Mouse (Mus musculus): ENCODE measurements around the gene Tsx. TPM values are rescaled to one million over a fixed set of nuclear protein-coding genes. Genes with fewer than 3 reads are reported as not detected.
"Not testable (repeated sequence)": the region's sequence is repeated elsewhere in the genome, so short reads cannot be mapped to it uniquely, and the experiment has no call there.

Tsx gene
- total and polyA plus RNA-seq, 2 experiments from 2014 or later = 0.52 TPM; not detected in 1

- no peak overlapping the region for H3K4me3 ChIP-seq (ENCODE audit: low read depth, low read length)
- H3K27ac ChIP-seq (ENCODE audit: low read depth, low read length) = no peak overlapping the region
- no peak overlapping the region for H3K4me2 ChIP-seq (ENCODE audit: low read depth)
- DNase-seq (peak; percentile 79), ATAC-seq (peak; percentile 73)
- H3K9ac ChIP-seq = no peak overlapping the region
- 15% methylated on average over 1 of the region's 1 CpGs for WGBS
- TF ChIP-seq CTCF (IDR thresholded peaks at IDR 0.05; ENCODE audit: low read depth) = peak; percentile 75
- no peaks in the 10 kb centered on the region for H3K4me1 ChIP-seq (ENCODE audit: insufficient read depth)
- no peaks in the 10 kb centered on the region for H3K36me3 ChIP-seq (ENCODE audit: insufficient read depth)
- no peaks in the 10 kb centered on the region; the same call in 1 of the 2 replicates for H3K27me3 ChIP-seq (ENCODE audit: insufficient read depth, low read length)
- H3K9me3 ChIP-seq (ENCODE audit: low read length) = no peaks in the 10 kb centered on the region
Observed at GRCm38 (mm10) chrX:103440803-103441202, 26.5 kb downstream of the Tsx start.

- Histone ChIP-seq H3K9ac (no peak overlapping the region), H3K4me3 (ENCODE audit: low read depth, low read length) (no peak overlapping the region), H3K27me3 (ENCODE audit: insufficient read depth, low read length) (peaks cover 11% of the 10 kb centered on the region; the same call in 1 of the 2 replicates), H3K27ac (ENCODE audit: low read depth, low read length) (no peak overlapping the region), H3K4me1 (ENCODE audit: insufficient read depth) (no peaks in the 10 kb centered on the region), H3K9me3 (ENCODE audit: low read length) (no peaks in the 10 kb centered on the region), H3K4me2 (ENCODE audit: low read depth) (no peak overlapping the region), H3K36me3 (ENCODE audit: insufficient read depth) (no peaks in the 10 kb centered on the region)
- ATAC-seq (no peak), DNase-seq (peak; percentile 70)
- TF ChIP-seq CTCF (IDR thresholded peaks at IDR 0.05; ENCODE audit: low read depth) = peak; percentile 63
- WGBS = 37% methylated on average over 7 of the region's 7 CpGs
Observed at GRCm38 (mm10) chrX:103443755-103444154, 29.5 kb downstream of the Tsx start.

- Histone ChIP-seq H3K4me3 (ENCODE audit: low read depth, low read length) (peak overlapping the region; percentile 38), H3K27me3 (ENCODE audit: insufficient read depth, low read length) (peaks cover 11% of the 10 kb centered on the region; the same call in 1 of the 2 replicates), H3K9ac (peak overlapping the region; percentile 10; the same call in 1 of the 2 replicates), H3K36me3 (ENCODE audit: insufficient read depth) (no peaks in the 10 kb centered on the region), H3K4me2 (ENCODE audit: low read depth) (peak overlapping the region; percentile 66), H3K27ac (ENCODE audit: low read depth, low read length) (no peak overlapping the region), H3K9me3 (ENCODE audit: low read length) (no peaks in the 10 kb centered on the region), H3K4me1 (ENCODE audit: insufficient read depth) (no peaks in the 10 kb centered on the region)
- DNase-seq (peak; percentile 21), ATAC-seq (peak; percentile 72)
- no peak for TF ChIP-seq CTCF (IDR thresholded peaks at IDR 0.05; ENCODE audit: low read depth)
- WGBS = 13% methylated on average over 34 of the region's 34 CpGs
Observed at GRCm38 (mm10) chrX:103447539-103448169, 33.4 kb downstream of the Tsx start.

- H3K27ac ChIP-seq (ENCODE audit: low read depth, low read length); ATAC-seq; H3K9ac ChIP-seq; H3K9me3 ChIP-seq (ENCODE audit: low read length); H3K4me1 ChIP-seq (ENCODE audit: insufficient read depth); H3K36me3 ChIP-seq (ENCODE audit: insufficient read depth); DNase-seq: not testable (repeated sequence)
- Histone ChIP-seq H3K4me3 (ENCODE audit: low read depth, low read length) (peak overlapping the region; percentile 38; the same call in 1 of the 2 replicates), H3K27me3 (ENCODE audit: insufficient read depth, low read length) (peaks cover 11% of the 10 kb centered on the region; the same call in 1 of the 2 replicates), H3K4me2 (ENCODE audit: low read depth) (peak overlapping the region; percentile 66)
- WGBS = 52% methylated on average over 10 of the region's 13 CpGs
Observed at GRCm38 (mm10) chrX:103448429-103448828, 34.2 kb downstream of the Tsx start.

- H3K27ac ChIP-seq (ENCODE audit: low read depth, low read length); H3K36me3 ChIP-seq (ENCODE audit: insufficient read depth); H3K4me3 ChIP-seq (ENCODE audit: low read depth, low read length); H3K9me3 ChIP-seq (ENCODE audit: low read length); H3K9ac ChIP-seq; H3K4me1 ChIP-seq (ENCODE audit: insufficient read depth); DNase-seq; H3K4me2 ChIP-seq (ENCODE audit: low read depth); ATAC-seq: not testable (repeated sequence)
- WGBS = 70% methylated on average over 18 of the region's 27 CpGs
- peaks cover 11% of the 10 kb centered on the region; the same call in 1 of the 2 replicates for H3K27me3 ChIP-seq (ENCODE audit: insufficient read depth, low read length)
Observed at GRCm38 (mm10) chrX:103448943-103449722, 34.9 kb downstream of the Tsx start.

- Histone ChIP-seq H3K4me3 (ENCODE audit: low read depth, low read length) (no peak overlapping the region), H3K9ac (no peak overlapping the region), H3K4me1 (ENCODE audit: insufficient read depth) (no peaks in the 10 kb centered on the region), H3K27ac (ENCODE audit: low read depth, low read length) (no peak overlapping the region), H3K36me3 (ENCODE audit: insufficient read depth) (no peaks in the 10 kb centered on the region), H3K4me2 (ENCODE audit: low read depth) (no peak overlapping the region), H3K27me3 (ENCODE audit: insufficient read depth, low read length) (peaks cover 6% of the 10 kb centered on the region; the same call in 1 of the 2 replicates), H3K9me3 (ENCODE audit: low read length) (no peaks in the 10 kb centered on the region)
- 89% methylated on average over 6 of the region's 6 CpGs for WGBS
- TF ChIP-seq CTCF (IDR thresholded peaks at IDR 0.05; ENCODE audit: low read depth) = no peak
- ATAC-seq (no peak), DNase-seq (no peak)
Observed at GRCm38 (mm10) chrX:103452815-103453214, 38.5 kb downstream of the Tsx start.

- no peak for DNase-seq
- WGBS = 71% methylated on average over 5 of the region's 5 CpGs
Observed at GRCm38 (mm10) chrX:103460056-103460455, 45.8 kb downstream of the Tsx start.

More at GRCm38 (mm10) chrX:103460056-103460455, 45.8 kb downstream of the Tsx start:
- TF ChIP-seq CTCF (IDR thresholded peaks at IDR 0.05; ENCODE audit: low read depth) = peak; percentile 34
- Histone ChIP-seq H3K9me3 (ENCODE audit: low read length) (no peaks in the 10 kb centered on the region), H3K36me3 (ENCODE audit: insufficient read depth) (no peaks in the 10 kb centered on the region; the same call in 1 of the 2 replicates), H3K4me1 (ENCODE audit: insufficient read depth) (no peaks in the 10 kb centered on the region), H3K4me3 (ENCODE audit: low read depth, low read length) (no peak overlapping the region), H3K4me2 (ENCODE audit: low read depth) (no peak overlapping the region), H3K27ac (ENCODE audit: low read depth, low read length) (no peak overlapping the region), H3K27me3 (ENCODE audit: insufficient read depth, low read length) (no peaks in the 10 kb centered on the region), H3K9ac (no peak overlapping the region)
- no peak for ATAC-seq

Data from forebrain, postnatal 0 days (tissue).